Mouse (Mus musculus) small intestine, adult 2 months (tissue): ENCODE results near the gene Synpo2.

Experiments used
- CTCF ChIP-seq: fragments of 200-500 bp; IDR thresholded peaks from 2 replicates; pipeline ENCODE4 v1.5.1; 2012; ENCODE audit warnings: low read depth, mild to moderate bottlenecking, control low read depth, inconsistent platforms, low read length, moderate library complexity, mixed read lengths; ENCODE audit not compliant: insufficient replicate concordance, insufficient read length; ENCODE audit errors: extremely low read depth
- POLR2A ChIP-seq: fragments of 200-500 bp; IDR thresholded peaks from 2 replicates; pipeline ENCODE4 v1.6.1; 2012; ENCODE audit warnings: low read depth, mild to moderate bottlenecking, control low read depth, inconsistent platforms, low read length, moderate library complexity

GRCm38 (mm10) chr3:123066836-123067235, 169.1 kb downstream of the Synpo2 start:
- TF ChIP-seq CTCF (no peak), POLR2A (no peak)
